Mouse (Mus musculus): ENCODE results near the gene Zfhx2. TPM values are rescaled to one million over a fixed set of nuclear protein-coding genes. Genes with fewer than 3 reads are reported as not detected.

The Zfhx2 gene
- total RNA-seq (2021): 1 to 10 TPM; 3.4 to 3.9 TPM

DNA sequence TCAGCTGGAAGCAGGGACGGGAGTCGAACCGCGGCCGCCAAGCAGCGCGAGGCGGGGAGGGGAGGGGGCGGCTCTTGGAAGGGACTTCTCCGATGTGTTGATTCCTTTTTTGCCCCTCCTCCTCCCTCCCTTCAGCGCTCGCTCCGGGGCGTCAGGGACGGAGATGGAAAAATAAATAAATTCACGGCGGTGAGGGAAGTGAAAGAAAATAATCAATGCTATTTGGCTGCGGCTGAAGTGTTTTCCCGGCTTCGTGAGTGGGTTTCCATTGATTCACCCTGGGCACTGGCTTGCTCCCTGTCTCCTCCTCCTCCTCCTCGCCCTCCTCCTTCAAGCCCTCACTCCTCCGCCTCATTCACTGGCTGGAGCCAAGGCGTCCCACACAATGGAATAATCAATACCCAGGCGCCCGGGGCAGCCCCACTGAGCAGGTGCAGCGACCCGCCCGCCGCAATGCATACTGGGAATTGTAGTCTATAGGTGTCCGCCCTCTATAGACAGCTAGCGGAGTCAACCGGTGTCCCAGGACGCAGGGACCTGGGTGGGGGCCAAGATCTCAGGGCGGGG, at the start of gene Zfhx2:
Zfhx2 (minus strand) TSS at position 314 of the 567 bp plus-strand sequence.
- intact Hi-C loops (cut with DNase I): no loop called here
- DNase-seq: peak; percentile 87

DNA sequence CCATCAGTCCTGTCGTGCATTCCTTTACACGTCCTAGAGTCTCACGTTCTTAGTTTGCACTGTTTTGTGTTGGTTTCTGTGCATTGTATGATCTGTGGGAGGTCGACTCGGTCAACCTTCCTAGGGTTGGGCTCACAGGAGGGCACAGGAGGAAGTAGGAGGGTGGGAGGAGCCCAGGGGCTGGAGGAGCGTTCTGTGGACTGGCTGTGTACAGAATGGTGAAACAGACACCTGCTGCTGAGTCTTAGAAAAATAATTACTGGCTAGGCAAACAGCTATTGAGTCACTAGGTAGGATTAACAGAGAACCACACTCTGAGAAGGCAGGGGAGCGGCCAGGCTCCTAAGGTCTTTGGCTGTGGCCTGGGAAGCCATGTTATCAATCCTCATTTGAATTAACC, 47.2 kb upstream of the Zfhx2 start:
- no peak for DNase-seq
- intact Hi-C loops (cut with DNase I): no loop called here

GRCm38 (mm10) chr14:55135676-55136075, 43.6 kb upstream of the Zfhx2 start:
- intact Hi-C loops (cut with DNase I): no loop called here
- no peak for DNase-seq

DNA sequence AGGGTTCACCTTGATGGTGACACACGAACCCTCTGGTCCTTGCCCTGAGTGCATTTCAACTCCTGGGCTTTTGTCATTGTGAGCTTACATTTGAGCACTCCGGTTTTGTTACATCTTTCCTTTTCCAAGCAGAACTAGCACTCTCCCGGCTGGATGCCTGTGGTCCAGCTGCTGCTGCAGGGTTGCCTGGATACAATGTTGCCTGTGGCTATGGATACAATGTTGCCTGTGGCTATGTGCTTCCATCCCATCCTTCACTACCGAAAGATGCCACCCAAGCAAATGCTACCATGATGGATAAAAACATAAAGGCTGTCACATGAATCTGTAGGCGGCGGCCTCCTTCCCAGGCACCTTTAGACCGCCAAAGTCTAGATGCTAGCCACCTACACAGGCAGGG, 34.4 kb upstream of the Zfhx2 start:
- intact Hi-C loops (cut with DNase I): no loop called here
- no peak for DNase-seq

DNA sequence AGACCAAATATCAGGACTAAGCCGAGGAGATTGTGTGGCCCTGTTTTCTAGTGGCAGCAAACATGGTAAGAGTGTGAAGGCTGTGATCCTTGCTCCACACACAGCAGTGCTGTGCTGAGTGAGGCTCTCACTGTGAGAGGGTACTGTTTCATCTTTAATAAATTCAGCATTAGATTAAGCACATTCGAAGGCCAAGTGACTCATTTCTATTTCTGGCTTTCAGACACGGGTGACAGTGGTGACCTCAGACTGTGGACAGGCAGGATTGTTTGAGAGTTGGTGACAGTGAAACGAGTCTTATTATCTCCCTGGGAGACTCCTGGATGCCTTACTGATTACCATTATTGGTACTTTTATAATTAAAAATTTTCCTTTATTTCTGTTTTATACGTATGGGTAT, 33.6 kb upstream of the Zfhx2 start:
- intact Hi-C loops (cut with DNase I): no loop called here
- no peak for DNase-seq

DNA sequence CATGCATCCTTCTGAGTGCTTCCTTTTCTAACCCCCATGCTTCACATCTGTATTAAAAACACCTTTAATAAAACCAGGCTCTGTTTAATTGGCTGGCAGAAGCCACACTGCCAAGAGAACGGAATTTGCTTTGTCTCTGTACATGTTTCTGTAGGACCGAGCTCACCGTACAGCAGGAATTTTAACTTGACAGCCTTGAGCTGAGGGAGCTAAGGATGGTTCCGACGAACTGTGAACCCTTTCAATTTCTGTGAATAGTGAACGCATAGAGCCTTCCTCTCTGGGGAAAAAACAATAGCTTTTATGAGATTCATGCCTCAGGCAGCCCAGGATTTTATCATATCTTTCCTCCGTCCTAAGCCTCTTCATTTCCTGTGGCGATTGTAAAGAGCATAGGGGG, 30.2 kb upstream of the Zfhx2 start:
- DNase-seq: no peak
- intact Hi-C loops (cut with DNase I): loop anchor here (1.0 kb wide), 2 partner anchors 39 to 316 kb away; no protein-coding TSS in a partner anchor

GRCm38 (mm10) chr14:55121947-55122346, 29.8 kb upstream of the Zfhx2 start:
- intact Hi-C loops (cut with DNase I): loop anchor here (1.0 kb wide), 2 partner anchors 39 to 316 kb away; no protein-coding TSS in a partner anchor
- peak; percentile 76 to 81 for DNase-seq

DNA sequence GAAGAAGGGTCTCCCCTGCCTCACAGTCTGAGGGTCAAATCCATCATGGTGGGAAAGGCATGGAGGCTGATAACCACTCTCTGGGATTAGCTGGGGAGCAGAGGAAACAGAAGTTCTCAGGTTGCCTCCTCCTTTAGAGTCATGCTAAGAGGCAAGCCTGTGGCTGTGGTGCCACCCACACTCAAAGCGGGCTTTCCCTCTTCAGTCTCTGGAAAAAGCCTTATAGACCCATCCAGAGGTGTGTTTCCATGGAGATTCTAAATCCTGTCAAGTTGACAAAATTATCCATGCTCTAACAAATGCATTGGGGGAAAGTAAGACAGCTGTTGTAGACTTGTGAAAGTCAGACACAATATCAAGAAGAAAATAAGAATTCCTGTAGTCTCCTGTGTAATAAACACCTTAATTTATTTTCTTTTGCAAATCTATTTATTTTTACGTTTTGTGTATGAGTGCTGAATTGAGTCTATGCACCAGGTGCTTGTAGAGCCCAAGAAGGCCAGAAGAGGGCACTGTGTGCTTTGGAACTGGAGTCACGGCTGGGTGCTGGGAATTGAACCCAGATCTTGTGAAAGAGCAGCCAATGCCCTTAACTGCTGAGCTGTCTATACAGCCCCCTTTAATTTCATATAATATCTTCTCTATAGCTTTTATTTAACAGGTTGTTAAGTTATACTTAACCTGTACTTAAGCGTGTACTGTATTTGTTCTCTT, 27.5 kb upstream of the Zfhx2 start:
- intact Hi-C loops (cut with DNase I): no loop called here
- no peak for DNase-seq

- no peak for DNase-seq
- intact Hi-C loops (cut with DNase I): no loop called here
These were observed 26.7 kb upstream of the Zfhx2 start for GRCm38 (mm10) chr14:55118852-55119251.

- intact Hi-C loops (cut with DNase I): no loop called here
- no peak for DNase-seq
These were observed 24.5 kb upstream of the Zfhx2 start, which contains the start of gene Jph4 for GRCm38 (mm10) chr14:55116425-55117200. Jph4 (minus strand) TSS chr14:55116935.

DNA sequence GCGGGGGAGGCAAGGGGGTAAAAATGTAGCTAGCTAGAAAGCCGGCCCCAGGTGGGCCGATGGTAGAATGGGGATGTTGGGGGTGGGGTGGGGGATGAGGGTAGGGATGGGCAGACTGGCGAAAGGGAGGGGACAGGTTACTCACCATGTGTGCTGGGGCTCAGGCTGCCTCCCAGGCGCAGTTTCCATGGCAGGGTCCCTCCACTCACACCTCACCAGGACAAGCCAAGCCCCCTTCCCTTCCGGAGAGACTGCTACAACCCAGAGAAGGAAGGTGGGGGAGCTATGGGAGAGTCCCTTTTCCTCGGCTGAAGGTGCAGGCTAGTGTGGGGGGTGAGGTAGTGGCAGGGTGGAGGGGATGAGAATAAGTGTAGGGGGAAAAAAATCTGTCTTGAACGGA, 23.7 kb upstream of the Zfhx2 start:
- no peak for DNase-seq
- intact Hi-C loops (cut with DNase I): no loop called here

GRCm38 (mm10) chr14:55114759-55115701, 22.9 kb upstream of the Zfhx2 start:
- intact Hi-C loops (cut with DNase I): no loop called here
- DNase-seq: no peak

DNA sequence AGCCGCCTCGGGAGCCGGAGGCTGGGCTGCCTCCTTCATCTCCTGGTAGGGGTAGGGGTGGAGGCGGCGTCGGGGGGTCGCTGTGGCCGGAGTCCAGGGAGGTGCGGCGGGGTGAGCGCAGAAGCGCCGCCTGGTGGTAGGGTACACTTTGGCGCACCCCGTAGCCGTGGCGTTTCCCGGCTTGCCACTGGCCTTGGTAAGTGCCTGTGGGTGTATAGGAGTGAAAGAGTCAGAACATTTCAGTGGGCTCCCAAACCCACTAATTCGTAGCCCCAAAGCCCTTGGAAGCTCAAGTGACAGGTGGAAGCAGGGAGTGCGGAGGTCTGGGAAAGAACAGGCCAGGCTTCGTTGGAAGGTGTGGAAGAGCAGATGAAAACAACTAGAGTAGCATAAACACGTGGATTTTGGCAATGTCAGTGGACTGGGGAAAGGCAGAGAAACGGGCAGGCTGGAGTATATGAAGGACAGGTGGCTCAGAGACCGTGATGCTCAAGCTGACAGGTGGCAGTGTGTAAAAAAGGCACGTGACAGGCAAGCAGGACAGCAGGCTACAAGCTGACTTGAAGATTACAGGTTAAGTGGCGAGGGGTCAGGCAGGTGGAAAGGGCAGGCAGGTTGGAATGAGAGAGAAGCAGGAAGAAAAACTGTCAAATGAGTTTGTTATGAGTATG, 22.0 kb upstream of the Zfhx2 start:
- intact Hi-C loops (cut with DNase I): no loop called here
- DNase-seq: no peak

DNA sequence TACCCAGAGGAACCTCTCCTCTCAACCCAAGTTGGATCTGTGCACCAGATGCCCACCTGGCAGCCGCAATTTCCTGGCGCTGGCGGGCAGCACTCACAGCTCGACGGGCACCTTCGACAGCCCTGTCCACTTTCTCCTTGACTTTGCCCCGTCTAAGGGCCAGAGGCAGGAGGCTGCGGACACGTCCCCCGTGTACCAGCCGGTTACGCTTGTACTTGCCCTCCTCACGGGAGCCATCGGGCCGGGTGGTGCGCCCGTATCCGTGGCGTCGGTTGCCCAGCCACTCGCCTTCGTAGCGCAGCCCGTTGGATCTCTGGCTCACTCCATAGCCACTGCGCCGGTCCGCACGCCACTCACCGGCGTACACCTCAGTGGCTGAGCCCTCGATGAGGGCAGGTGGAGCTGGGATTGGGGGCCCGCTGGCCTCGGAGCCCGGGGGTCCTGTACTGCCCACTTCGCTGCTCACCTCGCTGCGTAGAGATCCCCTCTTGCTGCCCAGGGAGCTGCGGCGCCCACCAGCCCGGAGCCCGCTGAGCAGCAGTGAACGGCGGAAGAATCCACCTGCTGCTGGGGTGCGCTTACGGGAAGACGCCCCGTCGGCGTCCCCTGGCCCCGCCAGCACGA, 21.3 kb upstream of the Zfhx2 start:
- DNase-seq: no peak
- intact Hi-C loops (cut with DNase I): no loop called here

DNA sequence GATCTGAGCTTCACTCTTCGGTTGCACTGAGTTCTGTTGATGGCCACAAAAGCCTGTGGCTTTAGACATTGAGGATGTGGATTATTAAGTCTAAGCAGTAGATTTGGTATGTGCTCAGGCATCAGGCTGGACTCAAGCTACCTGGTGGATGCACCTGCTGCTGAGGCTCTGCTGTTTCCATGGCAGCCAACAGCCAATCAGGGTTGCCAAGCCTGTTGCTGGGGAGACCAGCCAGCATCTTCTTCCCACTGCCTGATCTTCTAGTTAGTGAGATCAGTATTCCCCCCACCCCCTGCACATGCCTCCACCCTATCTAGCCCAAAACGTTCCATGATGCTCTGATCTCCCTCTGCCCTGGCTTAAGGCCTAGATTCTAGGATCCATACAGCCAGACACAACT, 19.6 kb upstream of the Zfhx2 start:
- intact Hi-C loops (cut with DNase I): no loop called here
- no peak for DNase-seq

DNA sequence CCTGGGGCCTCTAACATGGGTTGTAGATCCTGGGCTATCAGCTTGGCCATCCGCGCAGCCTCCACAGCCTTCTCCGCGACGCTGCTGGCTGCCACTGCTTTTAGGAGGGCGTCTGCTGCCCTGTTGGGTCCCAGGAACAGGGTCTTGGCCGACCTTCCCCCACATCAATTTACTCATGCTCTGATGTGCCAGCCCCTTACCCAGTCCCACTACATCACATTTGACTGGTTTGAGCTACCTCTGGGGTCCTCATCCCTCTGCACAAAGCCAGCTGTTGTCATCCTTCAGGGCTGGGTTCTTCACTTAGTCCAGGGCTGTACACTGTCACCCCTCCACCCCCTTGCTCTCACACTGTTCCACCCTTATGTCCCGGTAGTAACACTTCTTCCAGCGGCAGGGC, 18.0 kb upstream of the Zfhx2 start:
- intact Hi-C loops (cut with DNase I): no loop called here
- DNase-seq: no peak

DNA sequence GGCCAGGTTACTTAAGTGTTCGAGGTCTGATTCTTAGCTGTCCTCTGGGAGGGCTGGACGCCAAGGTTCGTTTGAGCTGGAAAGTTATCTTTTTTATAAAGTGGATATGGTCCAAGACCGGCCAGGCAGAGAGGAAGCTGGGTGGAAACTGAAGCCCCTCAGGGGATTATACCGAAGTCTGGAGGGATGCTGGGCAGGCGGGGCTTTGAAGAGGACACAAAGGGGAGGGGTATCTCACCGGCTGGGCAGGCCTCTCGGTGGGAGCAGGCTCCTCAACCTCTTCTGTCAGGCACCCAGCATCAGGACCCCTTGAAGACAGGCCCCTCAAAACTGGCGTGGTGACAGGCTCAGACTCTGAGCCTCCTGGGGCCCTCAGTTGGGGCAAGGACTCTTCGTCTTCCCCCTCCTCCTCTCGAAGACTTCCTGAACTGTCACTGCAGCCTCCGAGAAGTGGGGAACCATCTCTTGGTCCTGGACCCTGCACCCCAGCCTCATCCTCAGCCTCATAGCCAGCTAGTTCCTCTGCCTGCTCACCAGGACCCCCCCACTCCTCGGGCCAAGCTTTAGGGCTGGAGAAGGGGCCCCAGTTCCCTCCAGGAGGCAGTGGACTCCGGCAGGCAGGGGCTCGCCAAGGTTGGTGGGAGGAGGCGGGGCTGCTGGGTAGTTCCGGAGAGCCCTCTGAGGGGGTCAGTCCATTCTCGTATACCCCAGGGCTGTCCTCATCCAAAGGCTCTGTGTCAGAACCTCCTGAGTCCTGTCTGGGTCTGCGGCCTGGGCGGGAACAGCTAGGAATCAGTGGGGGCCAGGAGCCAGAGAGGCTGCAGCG, 17.1 kb upstream of the Zfhx2 start:
- intact Hi-C loops (cut with DNase I): no loop called here
- no peak for DNase-seq

GRCm38 (mm10) chr14:55108202-55108870, 16.2 kb upstream of the Zfhx2 start:
- intact Hi-C loops (cut with DNase I): no loop called here
- no peak for DNase-seq
